In the genomic region with DNA sequence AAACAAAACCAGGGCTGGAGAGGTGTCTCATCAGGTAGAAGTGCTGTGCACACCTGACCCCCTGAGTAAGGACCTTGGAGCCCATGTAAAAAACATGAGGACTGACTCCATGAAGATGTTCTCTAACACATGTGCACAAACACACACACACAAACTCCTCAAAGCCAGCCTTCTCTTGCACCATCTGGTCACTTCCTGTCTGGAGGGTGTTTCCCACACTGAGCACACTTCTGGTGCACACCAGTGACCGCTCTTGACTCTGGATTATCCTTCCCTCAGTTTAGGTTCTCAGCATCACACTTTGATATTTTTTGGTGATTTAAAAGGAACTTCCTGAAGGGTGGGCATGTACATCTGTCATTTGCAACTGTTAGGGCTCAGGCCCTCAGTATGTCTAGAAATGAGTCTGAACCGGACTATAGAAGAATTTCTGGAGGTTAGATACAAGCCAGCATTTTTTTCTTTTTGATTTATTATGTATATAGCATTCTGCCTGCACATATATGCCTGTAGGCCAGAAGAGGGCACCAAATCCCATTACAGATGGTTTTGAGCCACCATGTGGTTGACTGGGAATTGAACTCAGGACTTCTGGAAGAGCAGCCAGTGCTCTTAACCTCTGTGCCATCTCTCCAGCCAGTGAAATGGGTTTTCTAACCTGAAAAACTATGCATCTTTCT, we compare ENCODE assay signal across 12 mouse cellular contexts. TPM values are rescaled to one million over a fixed set of nuclear protein-coding genes. Genes with fewer than 3 reads are reported as not detected.
DNase-seq lines count a peak whose midpoint lies in the region; ATAC-seq and TF ChIP-seq lines count a peak whose summit lies in the region.
"Had no signal": no experiment of that assay in that cellular context is flagged by ENCODE, and none has a peak within 500 bp of the region (broad histone marks: within the 10 kb centered on the region; RNA-seq: fewer than 3 reads in every experiment).

No protein-coding gene starts in this region.

- no peak for TF ChIP-seq POLR2A in thymus, adult 2 months (IDR thresholded peaks at IDR 0.05; ENCODE audit: control insufficient read depth, extremely low read depth, insufficient read depth, low read length, poor library complexity)

- no peak overlapping the region for H3K9ac ChIP-seq in hindbrain, postnatal 0 days (replicated peaks; ENCODE audit: low read length)
- no peak overlapping the region for H3K9ac ChIP-seq in hindbrain, embryonic 12.5 days

- H3K27me3 ChIP-seq in hindbrain, postnatal 0 days (ENCODE audit: insufficient read depth, low read length) = no peaks in the 10 kb centered on the region
- H3K27me3 ChIP-seq in hindbrain, embryonic 12.5 days = no peaks in the 10 kb centered on the region
- H3K27me3 ChIP-seq in thymus, adult 2 months (ENCODE audit: control insufficient read depth, insufficient read depth, low read length) = no peaks in the 10 kb centered on the region
- H3K27me3 ChIP-seq in Patski = no peaks in the 10 kb centered on the region

- ATAC-seq in hindbrain, postnatal 0 days = no peak
- ATAC-seq in hindbrain, embryonic 12.5 days (ENCODE audit: low FRiP score) = no peak
- no peak for ATAC-seq in Patski

- CTCF ChIA-PET in Patski (lab: Charles Lee) = interaction anchor here (1.7 kb wide), 1 partner anchor 12 kb away, joined by 6 read pairs; no protein-coding TSS in a partner anchor

- peak; percentile 34; the same call in 1 of the 2 replicates for TF ChIP-seq CTCF in hindbrain, postnatal 0 days (IDR thresholded peaks at IDR 0.05; ENCODE audit: low read depth)
- no peak for TF ChIP-seq CTCF in thymus, adult 2 months (IDR thresholded peaks at IDR 0.05; ENCODE audit: borderline replicate concordance, control insufficient read depth, extremely low read depth, insufficient read depth, low read length, poor library complexity)
- peak; percentile 54 for TF ChIP-seq CTCF in Patski (IDR thresholded peaks at IDR 0.05)

- no peak overlapping the region for H3K4me3 ChIP-seq in hindbrain, postnatal 0 days (ENCODE audit: low read length)
- H3K4me3 ChIP-seq in hindbrain, embryonic 12.5 days = no peak overlapping the region
- no peak overlapping the region for H3K4me3 ChIP-seq in thymus, adult 2 months (ENCODE audit: control insufficient read depth, insufficient read depth, low read length)
- H3K4me3 ChIP-seq: hindbrain, embryonic 10.5 days had no signal

- no peaks in the 10 kb centered on the region for H3K4me1 ChIP-seq in hindbrain, postnatal 0 days (ENCODE audit: insufficient read depth, low read length)
- no peaks in the 10 kb centered on the region for H3K4me1 ChIP-seq in hindbrain, embryonic 12.5 days
- no peaks in the 10 kb centered on the region for H3K4me1 ChIP-seq in thymus, adult 2 months (replicated peaks; ENCODE audit: control insufficient read depth, insufficient read depth, low read length)
- H3K4me1 ChIP-seq: hindbrain, embryonic 10.5 days had no signal

- no peak overlapping the region for H3K27ac ChIP-seq in hindbrain, postnatal 0 days
- no peak overlapping the region for H3K27ac ChIP-seq in hindbrain, embryonic 12.5 days
- no peak overlapping the region for H3K27ac ChIP-seq in thymus, adult 2 months (ENCODE audit: control insufficient read depth, insufficient read depth, low read length)
- H3K27ac ChIP-seq: hindbrain, embryonic 10.5 days had no signal

- 64% methylated on average over 2 of the region's 2 CpGs for WGBS in hindbrain, postnatal 0 days
- WGBS in hindbrain, embryonic 12.5 days = 60% methylated on average over 2 of the region's 2 CpGs
- 81% methylated on average over 2 of the region's 2 CpGs for WGBS in thymus, adult 2 months

- H3K36me3 ChIP-seq in hindbrain, postnatal 0 days (ENCODE audit: insufficient read depth, low read length) = no peaks in the 10 kb centered on the region
- no peaks in the 10 kb centered on the region for H3K36me3 ChIP-seq in hindbrain, embryonic 12.5 days
- no peaks in the 10 kb centered on the region for H3K36me3 ChIP-seq in thymus, adult 2 months (ENCODE audit: control insufficient read depth, insufficient read depth, low read length)

- in situ Hi-C loops in Patski (cut with MboI; ENCODE audit: low pct_unique_long_range_greater_than_20kb) = loop anchor here (25.0 kb wide), 1 partner anchor 1577 kb away; a partner anchor contains a TSS

- no peaks in the 10 kb centered on the region for H3K9me3 ChIP-seq in hindbrain, postnatal 0 days (ENCODE audit: low read length)
- no peaks in the 10 kb centered on the region for H3K9me3 ChIP-seq in hindbrain, embryonic 12.5 days (replicated peaks)
- H3K9me3 ChIP-seq: hindbrain, embryonic 10.5 days had no signal

- POLR2A ChIA-PET in Patski (lab: Charles Lee) = no interaction called here

- no peak overlapping the region for H3K4me2 ChIP-seq in hindbrain, postnatal 0 days (ENCODE audit: low read depth, low read length)
- no peak overlapping the region for H3K4me2 ChIP-seq in hindbrain, embryonic 12.5 days (replicated peaks)

- DNase-seq in hindbrain, postnatal 0 days (ENCODE audit: low spot score) = no peak
- peak; percentile 15 for DNase-seq in thymus, adult 2 months
- no peak for DNase-seq in thymus, postnatal 36 days
- DNase-seq in Patski (ENCODE audit: low read depth, low spot score) = no peak
- DNase-seq in thymus, postnatal 4 days = peak; percentile 28
- DNase-seq in gastrocnemius, postnatal 4 days (ENCODE audit: low spot score in 2 of 2) = no peak
- no peak for DNase-seq in lung, postnatal 36 days
- DNase-seq: adrenal gland, postnatal 10 days; cerebellum, postnatal 36 days; kidney, adult 8-10 months had no signal

RNA-seq across cellular contexts. Expression of a gene that starts 23.0 kb away (rescaled TPM):
- 57.3 and 73.8 TPM in 2 replicates for total RNA-seq in hindbrain, postnatal 0 days (2014; rRNA removed)
- polyA plus RNA-seq in hindbrain, postnatal 0 days (2015; fragmentation: Nextera tagmentation; extraction: Ambion mirVana) = 36.8 and 39.1 TPM in 2 replicates
- 47.3 and 47.4 TPM in 2 replicates for polyA plus RNA-seq in hindbrain, embryonic 12.5 days (2016; fragmentation: Nextera tagmentation; extraction: Ambion mirVana)
- 33.3 and 34.7 TPM in 2 replicates for polyA plus RNA-seq in thymus, adult 2 months (2012; rRNA removed)
- polyA plus RNA-seq in Patski (2021) = 157 TPM
- total RNA-seq in gastrocnemius, postnatal 4 days (2021) = 10 to 100 TPM; 86.7 to 95.6 TPM

RNA-seq across cellular contexts. Expression of a gene that starts 39.4 kb away (rescaled TPM):
- total RNA-seq in hindbrain, postnatal 0 days (2014; rRNA removed) = 7.3 and 9.4 TPM in 2 replicates
- 18.3 and 20.2 TPM in 2 replicates for polyA plus RNA-seq in hindbrain, postnatal 0 days (2015; fragmentation: Nextera tagmentation; extraction: Ambion mirVana)
- 14.4 and 14.7 TPM in 2 replicates for polyA plus RNA-seq in hindbrain, embryonic 12.5 days (2016; fragmentation: Nextera tagmentation; extraction: Ambion mirVana)
- 3.6 and 4.1 TPM in 2 replicates for polyA plus RNA-seq in thymus, adult 2 months (2012; rRNA removed)
- polyA plus RNA-seq in Patski (2021) = 4.3 TPM
- 1 to 10 TPM; 5.2 to 5.6 TPM for total RNA-seq in gastrocnemius, postnatal 4 days (2021)

Comparison
In these comparisons a context has a peak if more than half of its experiments do, and no peak if none do; other contexts are left out.
1. DNase-seq: peak in thymus, adult 2 months (single experiment) and thymus, postnatal 4 days (single experiment); none in hindbrain, postnatal 0 days (single experiment), thymus, postnatal 36 days (0 of 2), Patski (single experiment), gastrocnemius, postnatal 4 days (0 of 2) and lung, postnatal 36 days (single experiment).